Comparison of ENCODE assay signal across 14 mouse cellular contexts in genomic region chr5:92813562-92813961, GRCm38 (mm10).
DNase-seq lines count a peak whose midpoint lies in the region; ATAC-seq and TF ChIP-seq lines count a peak whose summit lies in the region.
"Had no signal": no experiment of that assay in that cellular context is flagged by ENCODE, and none has a peak within 500 bp of the region (broad histone marks: within the 10 kb centered on the region; RNA-seq: fewer than 3 reads in every experiment).

No protein-coding gene starts in this region.

- H3K36me3 ChIP-seq in heart, embryonic 12.5 days = no peaks in the 10 kb centered on the region
- no peaks in the 10 kb centered on the region for H3K36me3 ChIP-seq in kidney, adult 2 months (ENCODE audit: control insufficient read depth, insufficient read depth, low read length)
- H3K36me3 ChIP-seq in midbrain, embryonic 10.5 days = no peaks in the 10 kb centered on the region
- no peaks in the 10 kb centered on the region for H3K36me3 ChIP-seq in midbrain, embryonic 16.5 days (ENCODE audit: control insufficient read depth, insufficient read depth, low read length)
- H3K36me3 ChIP-seq in small intestine, adult 2 months (ENCODE audit: control insufficient read depth, insufficient read depth, low read length) = peaks cover 15% of the 10 kb centered on the region
- H3K36me3 ChIP-seq: midbrain, embryonic 12.5 days had no signal

- WGBS in heart, embryonic 12.5 days = 84% methylated on average over 5 of the region's 5 CpGs
- 75% methylated on average over 5 of the region's 5 CpGs for WGBS in kidney, adult 2 months
- WGBS in midbrain, embryonic 10.5 days = 68% methylated on average over 5 of the region's 5 CpGs
- 58% methylated on average over 5 of the region's 5 CpGs for WGBS in midbrain, embryonic 16.5 days
- WGBS in small intestine, adult 2 months = 83% methylated on average over 5 of the region's 5 CpGs

- DNase-seq in heart, postnatal 36 days = no peak
- no peak for DNase-seq in kidney, adult 2 months
- DNase-seq in kidney, postnatal 36 days = no peak
- DNase-seq in midbrain, embryonic 10.5 days (ENCODE audit: low spot score) = no peak
- DNase-seq in spleen, adult 18-20 months = no peak
- DNase-seq: adrenal gland, adult 8-10 months; layer of hippocampus, adult 9-11 months had no signal

- no peaks in the 10 kb centered on the region for H3K9me3 ChIP-seq in heart, embryonic 12.5 days (replicated peaks)
- no peaks in the 10 kb centered on the region for H3K9me3 ChIP-seq in midbrain, embryonic 10.5 days (replicated peaks)
- H3K9me3 ChIP-seq in midbrain, embryonic 16.5 days (replicated peaks; ENCODE audit: control insufficient read depth, low read length, poor library complexity, severe bottlenecking) = no peaks in the 10 kb centered on the region
- H3K9me3 ChIP-seq: midbrain, embryonic 12.5 days had no signal

- intact Hi-C loops in heart, postnatal 36 days (cut with DNase I) = loop anchor here (5.0 kb wide), 1 partner anchor 139 kb away; no protein-coding TSS in a partner anchor

- no peak for TF ChIP-seq POLR2A in kidney, adult 2 months (IDR thresholded peaks at IDR 0.05; ENCODE audit: low read depth, low read length)
- TF ChIP-seq POLR2A in small intestine, adult 2 months (IDR thresholded peaks at IDR 0.05; ENCODE audit: low read depth, low read length) = no peak

- H3K4me1 ChIP-seq in heart, embryonic 12.5 days (replicated peaks) = peaks cover 39% of the 10 kb centered on the region
- peaks cover 11% of the 10 kb centered on the region for H3K4me1 ChIP-seq in kidney, adult 2 months (ENCODE audit: control insufficient read depth, insufficient read depth, low read length)
- peaks cover 55% of the 10 kb centered on the region for H3K4me1 ChIP-seq in midbrain, embryonic 10.5 days
- H3K4me1 ChIP-seq in midbrain, embryonic 16.5 days (ENCODE audit: control insufficient read depth, insufficient read depth, low read length) = peaks cover 15% of the 10 kb centered on the region
- peaks cover 15% of the 10 kb centered on the region for H3K4me1 ChIP-seq in small intestine, adult 2 months (ENCODE audit: control insufficient read depth, insufficient read depth, insufficient read length, low read length)

- TF ChIP-seq CTCF in kidney, adult 2 months (conservative IDR thresholded peaks at IDR 0.05; ENCODE audit: insufficient read depth, insufficient read length, low read depth, low read length) = no peak
- TF ChIP-seq CTCF in small intestine, adult 2 months (IDR thresholded peaks at IDR 0.05; ENCODE audit: extremely low read depth, insufficient read length, insufficient replicate concordance, low read depth, low read length) = no peak

- no peak overlapping the region for H3K4me3 ChIP-seq in heart, embryonic 12.5 days
- no peak overlapping the region for H3K4me3 ChIP-seq in kidney, adult 2 months (ENCODE audit: insufficient read depth, low read depth, low read length)
- no peak overlapping the region for H3K4me3 ChIP-seq in midbrain, embryonic 10.5 days
- no peak overlapping the region for H3K4me3 ChIP-seq in midbrain, embryonic 16.5 days (ENCODE audit: low read depth, low read length)
- H3K4me3 ChIP-seq in small intestine, adult 2 months (ENCODE audit: low read depth, low read length) = no peak overlapping the region
- H3K4me3 ChIP-seq: left cerebral cortex, adult 2 months; midbrain, embryonic 12.5 days had no signal

- 0 out of 2 replicates have a peak overlapping the region, but pooled peaks have one; percentile 2 for H3K27ac ChIP-seq in heart, embryonic 12.5 days (ENCODE audit: poor library complexity, severe bottlenecking)
- H3K27ac ChIP-seq in kidney, adult 2 months (ENCODE audit: insufficient read depth, low read depth, low read length) = peak overlapping the region; percentile 61; the same call in 1 of the 2 replicates
- H3K27ac ChIP-seq in midbrain, embryonic 10.5 days (replicated peaks) = peak overlapping the region; percentile 49
- H3K27ac ChIP-seq in midbrain, embryonic 16.5 days (ENCODE audit: low read length) = no peak overlapping the region
- peak overlapping the region; percentile 49; the same call in 1 of the 2 replicates for H3K27ac ChIP-seq in small intestine, adult 2 months (ENCODE audit: insufficient read depth, low read depth, low read length)
- H3K27ac ChIP-seq: left cerebral cortex, adult 2 months; macrophage; midbrain, embryonic 12.5 days had no signal

- no peaks in the 10 kb centered on the region for H3K27me3 ChIP-seq in heart, embryonic 12.5 days (replicated peaks)
- no peaks in the 10 kb centered on the region for H3K27me3 ChIP-seq in kidney, adult 2 months (replicated peaks; ENCODE audit: control insufficient read depth, insufficient read depth, low read length)
- peaks cover 11% of the 10 kb centered on the region for H3K27me3 ChIP-seq in midbrain, embryonic 10.5 days (ENCODE audit: low read depth, poor library complexity, severe bottlenecking)
- H3K27me3 ChIP-seq in midbrain, embryonic 16.5 days (ENCODE audit: control insufficient read depth, insufficient read depth, low read depth, low read length) = peaks cover 2% of the 10 kb centered on the region; the same call in 1 of the 2 replicates
- no peaks in the 10 kb centered on the region for H3K27me3 ChIP-seq in small intestine, adult 2 months (ENCODE audit: control insufficient read depth, insufficient read depth, low read length)
- H3K27me3 ChIP-seq: Patski had no signal

- no peak overlapping the region for H3K9ac ChIP-seq in heart, embryonic 12.5 days
- no peak overlapping the region for H3K9ac ChIP-seq in midbrain, embryonic 16.5 days (ENCODE audit: low read depth, low read length)
- H3K9ac ChIP-seq: midbrain, embryonic 12.5 days had no signal

- no peak overlapping the region for H3K4me2 ChIP-seq in heart, embryonic 12.5 days
- H3K4me2 ChIP-seq in midbrain, embryonic 16.5 days (ENCODE audit: low read length) = no peak overlapping the region
- H3K4me2 ChIP-seq: midbrain, embryonic 12.5 days had no signal

- no peak for ATAC-seq in heart, embryonic 12.5 days (ENCODE audit: insufficient number of reproducible peaks, low FRiP score)
- no peak for ATAC-seq in midbrain, embryonic 16.5 days
